Mouse (Mus musculus) cortical plate, adult 2 months (tissue): ENCODE results near the gene Ehmt2.

Source experiments
- CTCF ChIP-seq: fragments of 200-500 bp; IDR thresholded peaks from 2 replicates; pipeline ENCODE4 v1.5.1; 2011; ENCODE audit warnings: mild to moderate bottlenecking, control low read depth, low read length; ENCODE audit not compliant: insufficient read depth; ENCODE audit errors: extremely low read depth
- POLR2A ChIP-seq: fragments of 200-500 bp; IDR thresholded peaks from 2 replicates; pipeline ENCODE4 v1.6.1; 2011; ENCODE audit warnings: mild to moderate bottlenecking, low read length, control low read depth; ENCODE audit not compliant: insufficient read depth; ENCODE audit errors: extremely low read depth

- TF ChIP-seq CTCF (no peak), POLR2A (no peak)
Observed at GRCm38 (mm10) chr17:34890074-34890743, 8.1 kb upstream of the Ehmt2 start.
